ENCODE assay signal across 10 mouse cellular contexts in the genomic region with DNA sequence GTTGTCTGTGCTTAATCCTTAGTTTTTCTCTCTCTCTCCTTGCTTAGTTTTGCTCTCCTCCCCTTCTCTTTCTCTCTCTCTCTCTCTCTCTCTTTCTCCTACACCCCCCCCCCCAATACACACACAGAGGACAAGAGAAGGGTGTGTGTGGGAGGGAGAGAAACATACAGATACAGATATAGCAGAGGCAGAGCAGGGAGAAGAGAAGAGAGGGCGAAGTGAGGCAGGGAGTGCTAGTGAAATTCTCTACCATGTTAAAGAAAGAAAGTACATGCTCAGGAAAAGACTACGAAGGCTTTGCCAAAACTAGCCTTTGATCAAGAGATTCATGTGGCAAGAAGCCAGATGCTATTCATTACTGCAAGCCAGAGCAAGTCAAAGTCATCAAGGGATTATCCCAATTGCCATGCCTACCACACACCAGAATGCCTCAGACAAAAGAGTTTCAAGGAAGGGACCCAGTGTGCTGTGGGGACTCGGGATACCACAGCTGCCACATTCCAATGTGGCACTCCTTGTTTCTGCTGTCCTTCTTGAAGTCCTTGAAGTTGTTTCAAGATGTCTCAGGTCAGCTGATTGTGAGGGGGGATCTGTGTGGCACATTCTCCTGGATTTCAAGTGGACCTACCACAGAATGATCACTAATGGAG. TPM values are rescaled to one million over a fixed set of nuclear protein-coding genes. Genes with fewer than 3 reads are reported as not detected.
DNase-seq lines count a peak whose midpoint lies in the region; ATAC-seq and TF ChIP-seq lines count a peak whose summit lies in the region.
"Had no signal": no experiment of that assay in that cellular context is flagged by ENCODE, and none has a peak within 500 bp of the region (broad histone marks: within the 10 kb centered on the region; RNA-seq: fewer than 3 reads in every experiment).

A gene (plus strand): TSS at position 520 of the 650 bp plus-strand sequence.

- H3K4me3 ChIP-seq in heart, embryonic 14.5 days (ENCODE audit: control insufficient read depth in 1 of 2, insufficient read depth in 1 of 2, low read depth in 1 of 2, low read length in 2 of 2) = peak within 1 kb of the TSS in 1 of 2 experiments; percentile 28; a peak in 1 of 4 replicates
- H3K4me3 ChIP-seq in heart, embryonic 11.5 days (ENCODE audit: low read depth, low read length) = no peak within 1 kb of the TSS
- H3K4me3 ChIP-seq in megakaryocyte, embryonic 14.5 days (replicated peaks) = peak within 1 kb of the TSS; percentile 64
- H3K4me3 ChIP-seq in hindbrain, postnatal 0 days (ENCODE audit: low read length) = no peak within 1 kb of the TSS

- 41% methylated on average over 3 of the region's 3 CpGs for whole genome bisulfite sequencing in heart, embryonic 14.5 days
- 55% methylated on average over 3 of the region's 3 CpGs for WGBS in heart, embryonic 11.5 days (ENCODE audit: insufficient replicate concordance)
- 36% methylated on average over 3 of the region's 3 CpGs for WGBS in hindbrain, postnatal 0 days

- H3K4me1 ChIP-seq in heart, embryonic 14.5 days (ENCODE audit: control insufficient read depth in 2 of 2, insufficient read depth in 2 of 2, low read length in 2 of 2) = no peaks in the 10 kb centered on the region
- H3K4me1 ChIP-seq in heart, embryonic 11.5 days (ENCODE audit: control insufficient read depth, insufficient read depth, low read length) = no peaks in the 10 kb centered on the region
- H3K4me1 ChIP-seq in megakaryocyte, embryonic 14.5 days = peaks cover 19% of the 10 kb centered on the region
- H3K4me1 ChIP-seq in hindbrain, postnatal 0 days (ENCODE audit: insufficient read depth, low read length) = no peaks in the 10 kb centered on the region

- TF ChIP-seq CTCF in hindbrain, postnatal 0 days (IDR thresholded peaks at IDR 0.05; ENCODE audit: low read depth) = no peak

- H3K27me3 ChIP-seq in heart, embryonic 14.5 days (ENCODE audit: control insufficient read depth, insufficient read depth, low read length) = no peaks in the 10 kb centered on the region
- H3K27me3 ChIP-seq in heart, embryonic 11.5 days (ENCODE audit: control insufficient read depth, insufficient read depth, low read length) = no peaks in the 10 kb centered on the region
- H3K27me3 ChIP-seq in megakaryocyte, embryonic 14.5 days (replicated peaks) = peaks cover 16% of the 10 kb centered on the region
- no peaks in the 10 kb centered on the region for H3K27me3 ChIP-seq in hindbrain, postnatal 0 days (ENCODE audit: insufficient read depth, low read length)

- no peak within 1 kb of the TSS for H3K27ac ChIP-seq in heart, embryonic 14.5 days (replicated peaks in 1 of 2; ENCODE audit: control insufficient read depth in 1 of 2, insufficient read depth in 1 of 2, low read depth in 2 of 2, low read length in 2 of 2)
- H3K27ac ChIP-seq in heart, embryonic 11.5 days (ENCODE audit: low read depth, low read length) = no peak within 1 kb of the TSS
- no peak within 1 kb of the TSS for H3K27ac ChIP-seq in hindbrain, postnatal 0 days

- no peak for ATAC-seq in heart, embryonic 14.5 days (ENCODE audit: insufficient number of reproducible peaks, insufficient read depth, low FRiP score, low read depth)
- ATAC-seq in heart, embryonic 11.5 days (replicated peaks; ENCODE audit: insufficient number of reproducible peaks, low FRiP score, low TSS enrichment) = no peak
- no peak for ATAC-seq in megakaryocyte, adult 5-6 weeks (ENCODE audit: poor library complexity, severe bottlenecking)
- ATAC-seq in hindbrain, postnatal 0 days = peak; percentile 87
- ATAC-seq in megakaryocyte progenitor cell, adult 5-6 weeks (replicated peaks; ENCODE audit: poor library complexity) = no peak

- H3K9ac ChIP-seq in heart, embryonic 14.5 days (ENCODE audit: low read length) = peak within 1 kb of the TSS; percentile 9; the same call in 1 of the 2 replicates
- no peak within 1 kb of the TSS for H3K9ac ChIP-seq in heart, embryonic 11.5 days (ENCODE audit: low read depth, low read length)
- no peak within 1 kb of the TSS for H3K9ac ChIP-seq in hindbrain, postnatal 0 days (replicated peaks; ENCODE audit: low read length)

- DNase-seq in hindbrain, postnatal 0 days (ENCODE audit: low spot score) = peak; percentile 66
- DNase-seq in layer of hippocampus, adult 9-10 months (ENCODE audit: low spot score) = no peak
- DNase-seq: kidney, postnatal 14 days; thymus, adult 2 months had no signal

- no peaks in the 10 kb centered on the region for H3K36me3 ChIP-seq in heart, embryonic 14.5 days (ENCODE audit: control insufficient read depth, insufficient read depth, low read length)
- H3K36me3 ChIP-seq in heart, embryonic 11.5 days (ENCODE audit: control insufficient read depth, insufficient read depth, low read length) = no peaks in the 10 kb centered on the region
- no peaks in the 10 kb centered on the region for H3K36me3 ChIP-seq in megakaryocyte, embryonic 14.5 days (replicated peaks; ENCODE audit: low read length)
- H3K36me3 ChIP-seq in hindbrain, postnatal 0 days (ENCODE audit: insufficient read depth, low read length) = no peaks in the 10 kb centered on the region

- peak within 1 kb of the TSS; percentile 45 for H3K4me2 ChIP-seq in heart, embryonic 14.5 days (ENCODE audit: low read length)
- H3K4me2 ChIP-seq in heart, embryonic 11.5 days = no peak within 1 kb of the TSS
- H3K4me2 ChIP-seq in hindbrain, postnatal 0 days (ENCODE audit: low read depth, low read length) = peak within 1 kb of the TSS; percentile 25; the same call in 1 of the 2 replicates

- no peaks in the 10 kb centered on the region for H3K9me3 ChIP-seq in heart, embryonic 14.5 days (ENCODE audit: control insufficient read depth, low read length)
- H3K9me3 ChIP-seq in heart, embryonic 11.5 days (replicated peaks; ENCODE audit: control insufficient read depth, low read length) = no peaks in the 10 kb centered on the region
- H3K9me3 ChIP-seq in megakaryocyte, embryonic 14.5 days = no peaks in the 10 kb centered on the region
- no peaks in the 10 kb centered on the region for H3K9me3 ChIP-seq in hindbrain, postnatal 0 days (ENCODE audit: low read length)

RNA-seq across cellular contexts. Expression of the gene that starts here (rescaled TPM):
- polyA plus RNA-seq in heart, embryonic 14.5 days (2014; fragmentation: Nextera tagmentation; extraction: Ambion mirVana) = 0.11 TPM in 1 of 2 replicates, not detected in the other
- polyA plus RNA-seq in heart, embryonic 11.5 days (2014; fragmentation: Nextera tagmentation; extraction: Ambion mirVana) = not detected in 2 replicates
- not detected in 2 replicates for polyA plus RNA-seq in megakaryocyte, embryonic 14.5 days (2012; ENCODE audit: insufficient read depth, low replicate concordance)
- total RNA-seq in megakaryocyte, adult 5-6 weeks (2015) = 0.07 TPM in 1 of 2 replicates, not detected in the other
- 0.12 TPM in 1 of 2 replicates, not detected in the other for total RNA-seq in megakaryocyte, adult 5-6 weeks (2017)
- 11.2 and 14.2 TPM in 2 replicates for total RNA-seq in hindbrain, postnatal 0 days (2014; rRNA removed)
- polyA plus RNA-seq in hindbrain, postnatal 0 days (2015; fragmentation: Nextera tagmentation; extraction: Ambion mirVana) = 30.6 and 37.9 TPM in 2 replicates
- total RNA-seq in megakaryocyte progenitor cell, adult 5-6 weeks (2015) = 0.37 TPM in 1 of 2 replicates, not detected in the other
- not detected in 2 replicates for total RNA-seq in megakaryocyte progenitor cell, adult 5-6 weeks (2017)
- polyA plus RNA-seq: liver, adult 2 months had no signal

Comparison
In these comparisons a context has a peak if more than half of its experiments do, and no peak if none do; other contexts are left out.
1. RNA of the gene that starts here (polyA plus RNA-seq): 30.6 to 37.9 TPM in hindbrain, postnatal 0 days; 0.11 TPM in heart, embryonic 14.5 days, not detected in heart, embryonic 11.5 days and not detected in megakaryocyte, embryonic 14.5 days; every median in the first group is over 10 times any median in the second.